Mouse (Mus musculus): ENCODE results near the gene Aff4.

DNA sequence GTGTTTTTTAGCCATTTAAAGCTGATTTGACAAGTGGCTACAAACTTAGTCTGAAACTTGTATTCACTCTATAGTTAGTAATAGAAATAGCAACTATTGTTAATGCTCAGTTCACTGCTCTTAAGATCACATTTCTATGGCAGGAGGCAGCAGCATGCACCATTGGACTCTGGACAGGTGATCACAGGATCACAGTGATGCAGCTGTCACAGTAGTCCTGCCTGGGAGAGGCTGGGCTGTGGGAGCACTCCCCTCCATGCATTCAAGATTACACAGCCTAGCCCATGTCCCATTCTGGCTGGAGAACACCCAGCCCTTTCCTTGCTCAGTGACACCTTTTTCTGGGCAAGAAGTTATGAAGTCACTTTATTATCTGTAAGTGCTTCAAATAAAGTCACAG is 67.4 kb downstream of the Aff4 start:
- TF ChIP-seq ZNF384 (IDR thresholded peaks at IDR 0.05; ENCODE audit: low read depth, low read length) = no peak
- no peak for TF ChIP-seq CHD2 (IDR thresholded peaks at IDR 0.05; ENCODE audit: low read depth, low read length)
- TF ChIP-seq MAFK (IDR thresholded peaks at IDR 0.05; ENCODE audit: insufficient read depth, low read depth, low read length) = no peak
- TF ChIP-seq ZC3H11A (IDR thresholded peaks at IDR 0.05; ENCODE audit: borderline replicate concordance, low read depth, low read length) = no peak
